Mouse (Mus musculus) spleen, adult 2 months (tissue): Measurements from ENCODE around the gene Exoc3l.

Experiments used
- CTCF ChIP-seq: fragments of 200-500 bp; IDR thresholded peaks from 2 replicates; pipeline ENCODE4 v1.5.1; 2011; ENCODE audit warnings: mild to moderate bottlenecking, inconsistent platforms; ENCODE audit not compliant: insufficient read depth, insufficient read length, insufficient replicate concordance; ENCODE audit errors: extremely low read depth
- POLR2A ChIP-seq: fragments of 200-500 bp; IDR thresholded peaks from 2 replicates; pipeline ENCODE4 v1.6.1; 2011; ENCODE audit warnings: low read depth, low read length, inconsistent platforms

DNA sequence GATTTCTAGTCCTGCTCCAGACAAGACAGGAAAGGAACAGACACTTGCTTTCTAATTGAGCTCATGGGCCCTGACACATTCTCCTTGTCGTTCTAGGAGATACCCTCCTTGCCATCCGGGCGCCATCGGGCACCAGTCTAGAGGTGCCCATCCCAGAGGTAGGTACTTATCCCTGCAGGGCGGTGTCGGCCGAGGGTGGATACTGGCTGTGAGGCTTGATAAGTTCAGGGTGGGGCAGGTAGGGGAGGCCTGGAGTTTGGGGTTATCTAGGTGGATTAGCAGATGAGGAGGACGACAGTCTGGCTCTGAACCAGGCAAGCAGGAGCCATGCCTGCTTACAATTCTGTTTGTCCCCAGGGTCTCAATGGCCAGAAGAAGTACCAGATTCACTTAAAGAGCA lies 4.1 kb upstream of the Exoc3l start:
- TF ChIP-seq CTCF: no peak
- no peak for TF ChIP-seq POLR2A
